Mouse (Mus musculus) stomach, embryonic 14.5 days (tissue): ENCODE data around the gene Ap3m1. TPM values are rescaled to one million over a fixed set of nuclear protein-coding genes. Genes with fewer than 3 reads are reported as not detected.

Experiments
- ATAC-seq: fragments of 200-750 bp; cut with Nextera tagmentation; 2 replicates; pipeline ENCODE4 v1.8.0; 2017; ENCODE audit warnings: low read depth, moderate TSS enrichment; ENCODE audit not compliant: insufficient number of reproducible peaks, insufficient read depth, low FRiP score
- H3K27ac ChIP-seq: fragments of 300-500 bp; sonication (generic); 2 replicates; pipeline ENCODE4 v1.5.1; 2014; ENCODE audit warnings: mild to moderate bottlenecking, low read length, moderate library complexity, mixed read lengths
- H3K27me3 ChIP-seq: fragments of 300-500 bp; sonication (generic); 2 replicates; pipeline ENCODE4 v1.6.1; 2014; ENCODE audit warnings: low read length, control low read depth, mixed read lengths; ENCODE audit not compliant: control insufficient read depth, insufficient read depth
- H3K36me3 ChIP-seq: fragments of 300-500 bp; sonication (generic); 2 replicates; pipeline ENCODE4 v1.6.1; 2014; ENCODE audit warnings: mild to moderate bottlenecking, control low read depth, low read length, moderate library complexity, mixed read lengths; ENCODE audit not compliant: control insufficient read depth, insufficient read depth
- H3K4me1 ChIP-seq: fragments of 300-500 bp; sonication (generic); 2 replicates; pipeline ENCODE4 v1.6.1; 2014; ENCODE audit warnings: low read length, control low read depth, mixed read lengths; ENCODE audit not compliant: control insufficient read depth, insufficient read depth
- H3K4me2 ChIP-seq: fragments of 300-500 bp; sonication (generic); replicated peaks from 2 replicates; pipeline ENCODE4 v1.6.1; 2014; ENCODE audit warnings: low read depth, low read length, control low read depth
- H3K4me3 ChIP-seq: fragments of 300-500 bp; sonication (generic); 2 replicates; pipeline ENCODE4 v1.5.1; 2014; ENCODE audit warnings: low read depth, low read length, control low read depth
- H3K9ac ChIP-seq: fragments of 300-500 bp; sonication (generic); replicated peaks from 2 replicates; pipeline ENCODE4 v1.6.1; 2014; ENCODE audit warnings: low read depth, mild to moderate bottlenecking, control low read depth, low read length, moderate library complexity, mixed read lengths
- H3K9me3 ChIP-seq: fragments of 300-500 bp; sonication (generic); 2 replicates; pipeline ENCODE4 v1.6.1; 2016; ENCODE audit warnings: low read depth, low read length, control low read depth; ENCODE audit not compliant: control insufficient read depth
- WGBS: fragments of 180-500 bp; shearing (Covaris S2); extraction: QIAGEN DNeasy Blood & Tissue Kit; methylation state at CpG from one replicate; pipeline ENCODE4 v1.1.7; 2014; 5-methylcytosine and 5-hydroxymethylcytosine counted together
- polyA plus RNA-seq: library from polyadenylated mRNA; unstranded; fragments of >200 nt; fragmentation: Nextera tagmentation; extraction: Ambion mirVana; gene quantifications from 2 replicates; pipeline ENCODE4 v1.2.1, GENCODE M21; 2014

Ap3m1 gene
- polyA plus RNA-seq, 1 experiment from 2014 or later, result 78.1 TPM

- H3K9me3 ChIP-seq, result no peaks in the 10 kb centered on the region
- H3K36me3 ChIP-seq, result no peaks in the 10 kb centered on the region; the same call in 1 of the 2 replicates
- 41% methylated on average over 3 of the region's 3 CpGs for WGBS
- H3K27ac ChIP-seq, result no peak overlapping the region
- no peak overlapping the region for H3K9ac ChIP-seq
- no peaks in the 10 kb centered on the region for H3K27me3 ChIP-seq
- no peak for ATAC-seq
- no peak overlapping the region for H3K4me3 ChIP-seq
- no peak overlapping the region for H3K4me2 ChIP-seq
- no peaks in the 10 kb centered on the region for H3K4me1 ChIP-seq
Observed at GRCm38 (mm10) chr14:20993067-20993691, 59.1 kb downstream of the Ap3m1 start.

GRCm38 (mm10) chr14:20991492-20991891 is 60.8 kb downstream of the Ap3m1 start:
- no peak overlapping the region for H3K9ac ChIP-seq
- H3K9me3 ChIP-seq, result no peaks in the 10 kb centered on the region
- no peak overlapping the region for H3K27ac ChIP-seq
- 70% methylated on average over 1 of the region's 1 CpGs for WGBS
- no peaks in the 10 kb centered on the region for H3K4me1 ChIP-seq
- H3K4me2 ChIP-seq, result no peak overlapping the region
- H3K4me3 ChIP-seq, result no peak overlapping the region
- peaks cover 5% of the 10 kb centered on the region; the same call in 1 of the 2 replicates for H3K36me3 ChIP-seq
- no peak for ATAC-seq
- no peaks in the 10 kb centered on the region for H3K27me3 ChIP-seq

GRCm38 (mm10) chr14:20985482-20985881 is 66.8 kb downstream of the Ap3m1 start:
- WGBS, result 45% methylated on average over 3 of the region's 3 CpGs
- no peak overlapping the region for H3K27ac ChIP-seq
- H3K4me3 ChIP-seq, result no peak overlapping the region
- H3K27me3 ChIP-seq, result no peaks in the 10 kb centered on the region
- H3K4me2 ChIP-seq, result no peak overlapping the region
- no peaks in the 10 kb centered on the region for H3K9me3 ChIP-seq
- H3K36me3 ChIP-seq, result peaks cover 12% of the 10 kb centered on the region; the same call in 1 of the 2 replicates
- no peak for ATAC-seq
- H3K4me1 ChIP-seq, result no peaks in the 10 kb centered on the region
- no peak overlapping the region for H3K9ac ChIP-seq

GRCm38 (mm10) chr14:20983832-20984231 is 68.5 kb downstream of the Ap3m1 start:
- H3K4me1 ChIP-seq, result no peaks in the 10 kb centered on the region
- H3K9me3 ChIP-seq, result no peaks in the 10 kb centered on the region
- no peak for ATAC-seq
- 46% methylated on average over 2 of the region's 2 CpGs for WGBS
- H3K27ac ChIP-seq, result no peak overlapping the region
- peaks cover 12% of the 10 kb centered on the region; the same call in 1 of the 2 replicates for H3K36me3 ChIP-seq
- H3K9ac ChIP-seq, result no peak overlapping the region
- H3K27me3 ChIP-seq, result no peaks in the 10 kb centered on the region
- no peak overlapping the region for H3K4me2 ChIP-seq
- H3K4me3 ChIP-seq, result no peak overlapping the region

Other genes starting within 250 kb of the Ap3m1 start
- gene Plau, start 215.8 kb downstream of the Ap3m1 start, polyA plus RNA-seq, result 0.64 and 1.3 TPM in 2 replicates
- 94.8 and 106 TPM in 2 replicates for gene Vcl, start 123.1 kb downstream of the Ap3m1 start, polyA plus RNA-seq
- gene Adk, start 66 bp upstream of the Ap3m1 start, polyA plus RNA-seq, result 139 and 145 TPM in 2 replicates